Mouse (Mus musculus) right cerebral cortex, postnatal 36 days (tissue): Measurements from ENCODE around the gene Gm4201.
"Not testable (repeated sequence)": the region's sequence is repeated elsewhere in the genome, so short reads cannot be mapped to it uniquely, and the experiment has no call there.

Experiments used
- DNase-seq, 2 experiments: peaks; one replicate each; pipeline ENCODE4 v3.0.0; 2022; ENCODE audit warnings: low spot score in 2 of 2, mixed read lengths in 1 of 2

The Gm4201 gene

GRCm38 (mm10) chr7:22565243-22565642 is at the start of gene Gm4201:
Gene Gm4201, minus strand, starts transcription at chr7:22565343.
- DNase-seq: not testable (repeated sequence)

- DNase-seq: not testable (repeated sequence)
Observed at GRCm38 (mm10) chr7:22588027-22588426, 22.9 kb upstream of the Gm4201 start, which contains the start of gene Gm4565. Gene Gm4565, minus strand, starts transcription at chr7:22588127.

DNA sequence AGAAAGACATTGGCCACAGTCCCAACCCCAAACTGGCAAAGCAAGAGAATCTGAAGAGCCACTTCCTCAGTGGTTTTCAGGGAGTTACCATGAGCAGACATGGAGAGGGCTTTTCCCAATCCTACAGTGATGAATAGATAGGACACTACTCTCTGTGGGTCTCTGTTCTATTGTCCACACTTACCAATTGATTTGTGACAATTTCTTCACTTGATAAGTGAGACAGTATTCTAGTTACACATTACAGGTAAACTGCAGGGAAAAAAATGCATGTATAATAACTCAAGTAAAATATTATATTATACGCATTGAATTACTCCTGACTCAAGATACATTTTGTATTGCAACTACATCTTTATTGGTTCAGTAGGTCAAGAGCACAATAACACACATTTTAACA is 30.4 kb downstream of the Gm4201 start, which contains the start of gene Gm8677:
Gene Gm8677 (minus strand): TSS at position 101 of the 400 bp plus-strand sequence.
- DNase-seq: not testable (repeated sequence)

DNA sequence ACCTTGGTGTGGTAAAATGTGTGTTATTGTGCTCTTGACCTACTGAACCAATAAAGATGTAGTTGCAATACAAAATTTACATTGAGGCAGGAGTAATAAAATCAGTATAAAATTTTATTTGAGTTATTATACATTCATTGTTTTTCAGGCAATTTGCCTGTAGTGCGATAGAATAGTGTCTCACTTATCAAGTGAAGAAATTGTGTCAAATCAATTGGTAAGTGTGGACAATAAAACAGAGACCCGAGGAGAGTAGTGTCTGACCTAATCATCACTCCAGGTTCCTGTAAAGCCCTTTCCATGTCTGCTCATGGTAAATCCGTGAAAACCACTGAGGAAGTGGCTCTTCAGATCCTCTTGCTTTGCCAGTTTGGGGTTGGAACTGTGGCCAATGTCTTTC is 42.5 kb downstream of the Gm4201 start, which contains the start of gene Vmn1r152:
Gene Vmn1r152 (plus strand): TSS at position 301 of the 400 bp plus-strand sequence.
- DNase-seq: not testable (repeated sequence)
